Mouse (Mus musculus): ENCODE data around the gene Rabgap1l. TPM values are rescaled to one million over a fixed set of nuclear protein-coding genes. Genes with fewer than 3 reads are reported as not detected.

Rabgap1l gene
- polyA plus RNA-seq, 1 experiment, result 29.9 TPM

- no peak overlapping the region for H3K4me3 ChIP-seq (ENCODE audit: insufficient read depth, low read length)
- H3K27ac ChIP-seq (ENCODE audit: insufficient read depth, low read depth, low read length), result peak overlapping the region; percentile 19
- H3K4me1 ChIP-seq (ENCODE audit: control insufficient read depth, insufficient read depth, low read length), result peaks cover 20% of the 10 kb centered on the region
- TF ChIP-seq CTCF (IDR thresholded peaks at IDR 0.05; ENCODE audit: low read depth, low read length) (no peak), POLR2A (IDR thresholded peaks at IDR 0.05; ENCODE audit: borderline replicate concordance, low read depth, low read length) (no peak)
Measured at GRCm38 (mm10) chr1:160251388-160252007, 541.5 kb downstream of the Rabgap1l start.

GRCm38 (mm10) chr1:160250782-160251181 lies 542.2 kb downstream of the Rabgap1l start:
- no peak overlapping the region for H3K27ac ChIP-seq (ENCODE audit: insufficient read depth, low read depth, low read length)
- no peak overlapping the region for H3K4me3 ChIP-seq (ENCODE audit: insufficient read depth, low read length)
- TF ChIP-seq CTCF (IDR thresholded peaks at IDR 0.05; ENCODE audit: low read depth, low read length) (no peak), POLR2A (IDR thresholded peaks at IDR 0.05; ENCODE audit: borderline replicate concordance, low read depth, low read length) (no peak)
- H3K4me1 ChIP-seq (ENCODE audit: control insufficient read depth, insufficient read depth, low read length), result peaks cover 25% of the 10 kb centered on the region

- peaks cover 29% of the 10 kb centered on the region for H3K4me1 ChIP-seq (ENCODE audit: control insufficient read depth, insufficient read depth, low read length)
- H3K4me3 ChIP-seq (ENCODE audit: insufficient read depth, low read length), result no peak overlapping the region
- TF ChIP-seq POLR2A (IDR thresholded peaks at IDR 0.05; ENCODE audit: borderline replicate concordance, low read depth, low read length), result no peak
- no peak for TF ChIP-seq CTCF (IDR thresholded peaks at IDR 0.05; ENCODE audit: low read depth, low read length)
- no peak overlapping the region for H3K27ac ChIP-seq (ENCODE audit: insufficient read depth, low read depth, low read length)
Measured at GRCm38 (mm10) chr1:160249786-160250185, 543.2 kb downstream of the Rabgap1l start.

GRCm38 (mm10) chr1:160247473-160247872 lies 545.5 kb downstream of the Rabgap1l start:
- Histone ChIP-seq H3K27ac (ENCODE audit: insufficient read depth, low read depth, low read length) (no peak overlapping the region), H3K4me3 (ENCODE audit: insufficient read depth, low read length) (no peak overlapping the region), H3K4me1 (ENCODE audit: control insufficient read depth, insufficient read depth, low read length) (peaks cover 26% of the 10 kb centered on the region)
- TF ChIP-seq CTCF (IDR thresholded peaks at IDR 0.05; ENCODE audit: low read depth, low read length) (no peak), POLR2A (IDR thresholded peaks at IDR 0.05; ENCODE audit: borderline replicate concordance, low read depth, low read length) (no peak)

- TF ChIP-seq POLR2A (IDR thresholded peaks at IDR 0.05; ENCODE audit: borderline replicate concordance, low read depth, low read length) (no peak), CTCF (IDR thresholded peaks at IDR 0.05; ENCODE audit: low read depth, low read length) (no peak)
- no peak overlapping the region for H3K4me3 ChIP-seq (ENCODE audit: insufficient read depth, low read length)
- no peak overlapping the region for H3K27ac ChIP-seq (ENCODE audit: insufficient read depth, low read depth, low read length)
- H3K4me1 ChIP-seq (ENCODE audit: control insufficient read depth, insufficient read depth, low read length), result peaks cover 26% of the 10 kb centered on the region
Measured at GRCm38 (mm10) chr1:160246844-160247243, 546.2 kb downstream of the Rabgap1l start.

GRCm38 (mm10) chr1:160245954-160246353 lies 547.1 kb downstream of the Rabgap1l start:
- TF ChIP-seq POLR2A (IDR thresholded peaks at IDR 0.05; ENCODE audit: borderline replicate concordance, low read depth, low read length) (no peak), CTCF (IDR thresholded peaks at IDR 0.05; ENCODE audit: low read depth, low read length) (no peak)
- Histone ChIP-seq H3K4me1 (ENCODE audit: control insufficient read depth, insufficient read depth, low read length) (peaks cover 19% of the 10 kb centered on the region), H3K27ac (ENCODE audit: insufficient read depth, low read depth, low read length) (no peak overlapping the region), H3K4me3 (ENCODE audit: insufficient read depth, low read length) (no peak overlapping the region)

GRCm38 (mm10) chr1:160244689-160245088 lies 548.3 kb downstream of the Rabgap1l start:
- TF ChIP-seq POLR2A (IDR thresholded peaks at IDR 0.05; ENCODE audit: borderline replicate concordance, low read depth, low read length), result no peak
- TF ChIP-seq CTCF (IDR thresholded peaks at IDR 0.05; ENCODE audit: low read depth, low read length), result no peak
- Histone ChIP-seq H3K4me1 (ENCODE audit: control insufficient read depth, insufficient read depth, low read length) (peaks cover 11% of the 10 kb centered on the region), H3K27ac (ENCODE audit: insufficient read depth, low read depth, low read length) (no peak overlapping the region), H3K4me3 (ENCODE audit: insufficient read depth, low read length) (no peak overlapping the region)

- no peak overlapping the region for H3K27ac ChIP-seq (ENCODE audit: insufficient read depth, low read depth, low read length)
- no peak overlapping the region for H3K4me3 ChIP-seq (ENCODE audit: insufficient read depth, low read length)
- peaks cover 1% of the 10 kb centered on the region; the same call in 1 of the 2 replicates for H3K4me1 ChIP-seq (ENCODE audit: control insufficient read depth, insufficient read depth, low read length)
- no peak for TF ChIP-seq POLR2A (IDR thresholded peaks at IDR 0.05; ENCODE audit: borderline replicate concordance, low read depth, low read length)
- no peak for TF ChIP-seq CTCF (IDR thresholded peaks at IDR 0.05; ENCODE audit: low read depth, low read length)
Measured at GRCm38 (mm10) chr1:160240091-160240490, 552.9 kb downstream of the Rabgap1l start.

- no peak for TF ChIP-seq POLR2A (IDR thresholded peaks at IDR 0.05; ENCODE audit: borderline replicate concordance, low read depth, low read length)
- TF ChIP-seq CTCF (IDR thresholded peaks at IDR 0.05; ENCODE audit: low read depth, low read length), result no peak
- no peak overlapping the region for H3K27ac ChIP-seq (ENCODE audit: insufficient read depth, low read depth, low read length)
- H3K4me1 ChIP-seq (ENCODE audit: control insufficient read depth, insufficient read depth, low read length), result peaks cover 5% of the 10 kb centered on the region
- no peak overlapping the region for H3K4me3 ChIP-seq (ENCODE audit: insufficient read depth, low read length)
Measured at GRCm38 (mm10) chr1:160238852-160239443, 554.1 kb downstream of the Rabgap1l start.

- Histone ChIP-seq H3K4me3 (ENCODE audit: insufficient read depth, low read length) (no peak overlapping the region), H3K27ac (ENCODE audit: insufficient read depth, low read depth, low read length) (no peak overlapping the region), H3K4me1 (ENCODE audit: control insufficient read depth, insufficient read depth, low read length) (peaks cover 8% of the 10 kb centered on the region)
- TF ChIP-seq CTCF (IDR thresholded peaks at IDR 0.05; ENCODE audit: low read depth, low read length), result no peak
Measured at GRCm38 (mm10) chr1:160237981-160238380, 555.0 kb downstream of the Rabgap1l start.
